Mouse (Mus musculus) neural tube, embryonic 11.5 days (tissue): ENCODE data around the gene Psmd3. TPM values are rescaled to one million over a fixed set of nuclear protein-coding genes. Genes with fewer than 3 reads are reported as not detected.
"Not testable (repeated sequence)": the region's sequence is repeated elsewhere in the genome, so short reads cannot be mapped to it uniquely, and the experiment has no call there.

Experiments
- ATAC-seq: fragments of 200-750 bp; cut with Nextera tagmentation; 2 replicates; pipeline ENCODE4 v1.8.0; 2017; ENCODE audit warnings: moderate number of reproducible peaks, mild to moderate bottlenecking, moderate TSS enrichment, moderate library complexity; ENCODE audit not compliant: insufficient read depth, low FRiP score, low TSS enrichment
- DNase-seq: peaks from one replicate; pipeline ENCODE4 v3.0.0-alpha.2; 2015; ENCODE audit warnings: low spot score
- H3K27ac ChIP-seq: fragments of 300-500 bp; sonication (generic); 2 replicates; pipeline ENCODE4 v1.5.1; 2014; ENCODE audit warnings: low read depth, mild to moderate bottlenecking, low read length
- H3K27me3 ChIP-seq: fragments of 300-500 bp; sonication (generic); 2 replicates; pipeline ENCODE4 v1.6.1; 2014; ENCODE audit warnings: mild to moderate bottlenecking, low read length, mixed read lengths; ENCODE audit not compliant: control insufficient read depth, insufficient read depth
- H3K36me3 ChIP-seq: fragments of 300-500 bp; sonication (generic); 2 replicates; pipeline ENCODE4 v1.6.1; 2014; ENCODE audit warnings: mild to moderate bottlenecking, low read length, moderate library complexity, mixed read lengths; ENCODE audit not compliant: control insufficient read depth, insufficient read depth
- H3K4me1 ChIP-seq: fragments of 300-500 bp; sonication (generic); 2 replicates; pipeline ENCODE4 v1.6.1; 2014; ENCODE audit warnings: low read length, mixed read lengths; ENCODE audit not compliant: control insufficient read depth, insufficient read depth
- H3K4me2 ChIP-seq: fragments of 300-500 bp; sonication (generic); 2 replicates; pipeline ENCODE4 v1.6.1; 2014; ENCODE audit warnings: low read depth, mild to moderate bottlenecking, moderate library complexity
- H3K4me3 ChIP-seq: fragments of 300-500 bp; sonication (generic); 2 replicates; pipeline ENCODE4 v1.5.1; 2014; ENCODE audit warnings: low read depth, low read length
- H3K9ac ChIP-seq: fragments of 300-500 bp; sonication (generic); 2 replicates; pipeline ENCODE4 v1.6.1; 2014; ENCODE audit warnings: mild to moderate bottlenecking, low read length
- H3K9me3 ChIP-seq: fragments of 300-500 bp; sonication (generic); 2 replicates; pipeline ENCODE4 v1.6.1; 2016; ENCODE audit warnings: low read length; ENCODE audit not compliant: control insufficient read depth
- WGBS: fragments of 180-500 bp; shearing (Covaris S2); extraction: QIAGEN DNeasy Blood & Tissue Kit; methylation state at CpG from one replicate; pipeline ENCODE4 v1.1.7; 2014; 5-methylcytosine and 5-hydroxymethylcytosine counted together
- polyA plus RNA-seq: library from polyadenylated mRNA; unstranded; fragments of >200 nt; fragmentation: Nextera tagmentation; extraction: Ambion mirVana; gene quantifications from 2 replicates; pipeline ENCODE4 v1.2.1, GENCODE M21; 2014

Psmd3 gene
- polyA plus RNA-seq, 1 experiment from 2014 or later, result 172 TPM

GRCm38 (mm10) chr11:98707401-98708281, 25.3 kb downstream of the Psmd3 start:
- H3K9me3 ChIP-seq, result no peaks in the 10 kb centered on the region
- H3K27ac ChIP-seq, result no peak overlapping the region
- H3K36me3 ChIP-seq, result peaks cover 8% of the 10 kb centered on the region
- H3K4me3 ChIP-seq, result no peak overlapping the region
- H3K4me2 ChIP-seq, result no peak overlapping the region
- H3K9ac ChIP-seq, result no peak overlapping the region
- 91% methylated on average over 22 of the region's 22 CpGs for WGBS
- H3K27me3 ChIP-seq, result no peaks in the 10 kb centered on the region
- no peaks in the 10 kb centered on the region for H3K4me1 ChIP-seq
- no peak for DNase-seq
- ATAC-seq, result no peak

DNA sequence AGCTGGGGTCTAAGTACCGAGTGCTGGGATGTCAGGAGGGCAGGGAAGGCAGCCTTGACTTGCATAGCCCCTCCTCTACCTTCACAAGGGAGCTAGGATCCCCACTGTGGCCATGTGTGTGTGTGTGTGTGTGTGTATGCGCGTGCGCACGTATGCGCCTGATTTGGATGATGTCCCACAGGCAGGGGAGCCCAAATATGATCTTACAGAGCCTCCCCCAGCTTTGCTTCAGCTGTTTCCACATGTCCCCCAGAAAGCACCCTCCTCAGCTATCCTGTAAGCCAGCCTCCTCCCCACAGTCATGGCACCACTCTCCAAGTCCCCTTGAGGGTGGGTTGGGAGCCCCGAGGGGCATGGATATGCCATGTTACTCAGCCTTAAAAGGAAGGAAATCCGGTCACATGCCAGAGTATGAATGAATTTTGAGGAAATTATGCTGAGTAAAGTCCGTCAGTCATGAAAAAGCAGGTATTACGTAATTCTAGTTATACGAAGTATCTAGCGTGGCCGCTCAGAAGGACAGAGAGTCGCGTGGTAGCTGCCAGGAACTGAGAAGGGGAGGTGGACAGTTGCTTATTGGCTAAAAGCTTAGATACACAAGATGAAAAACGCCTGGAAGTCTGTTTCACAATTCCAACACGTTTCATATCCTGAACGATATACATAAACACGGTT, 26.1 kb downstream of the Psmd3 start:
- WGBS, result 91% methylated on average over 19 of the region's 19 CpGs
- no peak for ATAC-seq
- H3K4me2 ChIP-seq, result no peak overlapping the region
- no peak overlapping the region for H3K9ac ChIP-seq
- no peaks in the 10 kb centered on the region for H3K4me1 ChIP-seq
- H3K36me3 ChIP-seq, result peaks cover 11% of the 10 kb centered on the region
- H3K9me3 ChIP-seq, result no peaks in the 10 kb centered on the region
- no peaks in the 10 kb centered on the region for H3K27me3 ChIP-seq
- H3K4me3 ChIP-seq, result no peak overlapping the region
- H3K27ac ChIP-seq, result no peak overlapping the region
- DNase-seq, result no peak

- ATAC-seq (no peak), DNase-seq (no peak)
- Histone ChIP-seq H3K27me3 (no peaks in the 10 kb centered on the region), H3K36me3 (peaks cover 18% of the 10 kb centered on the region), H3K4me2 (no peak overlapping the region), H3K4me3 (no peak overlapping the region), H3K9ac (no peak overlapping the region), H3K9me3 (no peaks in the 10 kb centered on the region), H3K27ac (no peak overlapping the region), H3K4me1 (no peaks in the 10 kb centered on the region)
- 87% methylated on average over 26 of the region's 26 CpGs for WGBS
These were observed 26.8 kb downstream of the Psmd3 start for GRCm38 (mm10) chr11:98709001-98709741.

DNA sequence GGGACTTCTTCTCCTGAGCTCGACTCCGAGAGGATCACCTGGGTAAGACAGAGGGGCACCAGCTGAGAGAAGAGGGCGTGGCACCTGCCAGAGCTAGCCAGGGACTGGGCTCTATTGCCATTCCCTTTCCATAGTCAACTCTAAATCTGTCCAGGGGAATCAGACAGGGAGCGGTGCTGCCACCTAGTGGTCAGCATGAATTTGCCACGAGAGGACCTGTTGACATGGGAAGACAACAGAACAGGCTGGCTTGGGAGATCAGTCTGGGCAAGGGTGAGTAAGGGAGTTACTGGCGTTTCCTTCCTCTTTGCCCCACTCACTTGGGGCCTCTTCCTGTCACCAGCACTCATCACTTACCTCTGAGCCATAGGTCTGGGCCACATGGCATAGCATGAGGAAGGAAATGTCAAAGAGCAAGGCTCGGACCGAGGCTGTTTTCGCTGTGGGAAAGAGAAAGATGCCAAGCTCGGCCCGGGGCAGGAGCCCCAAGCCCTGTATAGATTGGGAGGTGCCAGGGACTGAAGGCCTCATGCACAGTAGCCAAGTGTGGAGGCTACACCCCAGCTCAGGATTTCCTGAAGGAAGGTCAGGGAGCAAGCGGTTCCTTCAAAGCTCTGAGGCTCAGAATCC, 28.2 kb downstream of the Psmd3 start:
- H3K4me1 ChIP-seq, result no peaks in the 10 kb centered on the region
- H3K27ac ChIP-seq, result no peak overlapping the region
- 57% methylated on average over 12 of the region's 12 CpGs for WGBS
- DNase-seq, result peak; percentile 82
- H3K9ac ChIP-seq, result no peak overlapping the region
- H3K36me3 ChIP-seq, result peaks cover 20% of the 10 kb centered on the region
- no peak for ATAC-seq
- no peak overlapping the region for H3K4me2 ChIP-seq
- no peaks in the 10 kb centered on the region for H3K27me3 ChIP-seq
- H3K4me3 ChIP-seq, result no peak overlapping the region
- H3K9me3 ChIP-seq, result no peaks in the 10 kb centered on the region

GRCm38 (mm10) chr11:98711046-98711434, 28.7 kb downstream of the Psmd3 start:
- H3K9me3 ChIP-seq, result no peaks in the 10 kb centered on the region
- ATAC-seq (no peak), DNase-seq (no peak)
- no peaks in the 10 kb centered on the region for H3K4me1 ChIP-seq
- no peak overlapping the region for H3K27ac ChIP-seq
- no peak overlapping the region for H3K9ac ChIP-seq
- peaks cover 20% of the 10 kb centered on the region for H3K36me3 ChIP-seq
- no peak overlapping the region for H3K4me3 ChIP-seq
- no peak overlapping the region for H3K4me2 ChIP-seq
- 84% methylated on average over 4 of the region's 4 CpGs for WGBS
- no peaks in the 10 kb centered on the region for H3K27me3 ChIP-seq

DNA sequence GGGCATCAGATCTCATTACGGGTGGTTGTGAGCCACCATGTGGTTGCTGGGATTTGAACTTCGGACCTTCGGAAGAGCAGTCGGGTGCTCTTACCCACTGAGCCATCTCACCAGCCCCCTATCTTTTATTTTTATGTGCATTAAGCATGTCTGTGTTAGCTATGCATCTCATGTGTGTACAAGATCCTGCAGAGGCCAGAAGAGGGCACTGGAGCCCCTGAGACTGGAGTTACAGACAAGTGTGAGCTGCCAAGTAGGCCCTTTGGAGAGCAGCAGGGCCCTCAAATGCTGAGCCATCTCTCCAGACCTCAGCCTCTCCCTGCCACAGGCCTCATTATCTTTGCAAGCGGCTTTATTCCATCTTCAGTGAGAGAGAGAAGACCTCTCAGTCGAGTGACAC, 29.7 kb downstream of the Psmd3 start:
- H3K4me3 ChIP-seq, H3K4me1 ChIP-seq, H3K9me3 ChIP-seq, H3K27ac ChIP-seq, H3K27me3 ChIP-seq, DNase-seq, H3K9ac ChIP-seq, ATAC-seq, H3K4me2 ChIP-seq: not testable (repeated sequence)
- peaks cover 22% of the 10 kb centered on the region for H3K36me3 ChIP-seq
- WGBS, result 83% methylated on average over 6 of the region's 6 CpGs

GRCm38 (mm10) chr11:98713703-98714102, 31.3 kb downstream of the Psmd3 start:
- Histone ChIP-seq H3K27ac (no peak overlapping the region), H3K36me3 (peaks cover 20% of the 10 kb centered on the region), H3K4me3 (no peak overlapping the region), H3K4me2 (no peak overlapping the region), H3K4me1 (no peaks in the 10 kb centered on the region), H3K9ac (no peak overlapping the region), H3K27me3 (no peaks in the 10 kb centered on the region), H3K9me3 (no peaks in the 10 kb centered on the region)
- WGBS, result 86% methylated on average over 12 of the region's 12 CpGs
- DNase-seq (no peak), ATAC-seq (no peak)

GRCm38 (mm10) chr11:98715946-98716345, 33.6 kb downstream of the Psmd3 start:
- 97% methylated on average over 9 of the region's 9 CpGs for WGBS
- H3K9me3 ChIP-seq, result no peaks in the 10 kb centered on the region
- H3K27me3 ChIP-seq, result no peaks in the 10 kb centered on the region
- H3K4me3 ChIP-seq, result no peak overlapping the region
- H3K4me1 ChIP-seq, result no peaks in the 10 kb centered on the region
- ATAC-seq (no peak), DNase-seq (no peak)
- peaks cover 16% of the 10 kb centered on the region for H3K36me3 ChIP-seq
- no peak overlapping the region for H3K9ac ChIP-seq
- H3K27ac ChIP-seq, result no peak overlapping the region
- H3K4me2 ChIP-seq, result no peak overlapping the region
